ENCODE assay signal across 26 mouse cellular contexts in genomic region chr4:124969219-124969848, GRCm38 (mm10). TPM values are rescaled to one million over a fixed set of nuclear protein-coding genes. Genes with fewer than 3 reads are reported as not detected.
A peak's percentile ranks its signal among the peaks of the same experiment; 100 is the strongest.
DNase-seq lines count a peak whose midpoint lies in the region; ATAC-seq lines count a peak whose summit lies in the region.
"Had no signal": no experiment of that assay in that cellular context is flagged by ENCODE, and none has a peak within 500 bp of the region (broad histone marks: within the 10 kb centered on the region; RNA-seq: fewer than 3 reads in every experiment).

No protein-coding gene starts in this region.

- peak overlapping the region; percentile 30; the same call in 1 of the 2 replicates for H3K27ac ChIP-seq in midbrain, embryonic 13.5 days
- no peak overlapping the region for H3K27ac ChIP-seq in midbrain, embryonic 14.5 days (replicated peaks; ENCODE audit: low read depth, low read length)
- peak overlapping the region; percentile 48; the same call in 1 of the 2 replicates for H3K27ac ChIP-seq in embryonic facial prominence, embryonic 11.5 days (replicated peaks; ENCODE audit: low read depth, low read length)
- H3K27ac ChIP-seq: gastrocnemius, adult 2 months; heart, embryonic 13.5 days; left cerebral cortex, adult 2 months; liver, embryonic 13.5 days; midbrain, embryonic 15.5 days had no signal

- no peaks in the 10 kb centered on the region for H3K36me3 ChIP-seq in midbrain, embryonic 13.5 days
- no peaks in the 10 kb centered on the region for H3K36me3 ChIP-seq in midbrain, embryonic 14.5 days (ENCODE audit: control insufficient read depth, insufficient read depth, low read length)
- H3K36me3 ChIP-seq in embryonic facial prominence, embryonic 11.5 days (replicated peaks; ENCODE audit: control insufficient read depth, insufficient read depth, low read depth, low read length) = no peaks in the 10 kb centered on the region
- H3K36me3 ChIP-seq: heart, embryonic 13.5 days; liver, embryonic 13.5 days; midbrain, embryonic 15.5 days had no signal

- H3K27me3 ChIP-seq in midbrain, embryonic 13.5 days = no peaks in the 10 kb centered on the region
- H3K27me3 ChIP-seq in midbrain, embryonic 14.5 days (ENCODE audit: control insufficient read depth, insufficient read depth, low read length) = no peaks in the 10 kb centered on the region
- H3K27me3 ChIP-seq in embryonic facial prominence, embryonic 11.5 days (ENCODE audit: control insufficient read depth, insufficient read depth, low read length) = no peaks in the 10 kb centered on the region
- H3K27me3 ChIP-seq: liver, embryonic 13.5 days; midbrain, embryonic 15.5 days had no signal

- peaks cover 38% of the 10 kb centered on the region for H3K4me1 ChIP-seq in midbrain, embryonic 13.5 days (replicated peaks)
- H3K4me1 ChIP-seq in midbrain, embryonic 14.5 days (ENCODE audit: control insufficient read depth, insufficient read depth, low read length) = peaks cover 16% of the 10 kb centered on the region; the same call in 1 of the 2 replicates
- peaks cover 17% of the 10 kb centered on the region for H3K4me1 ChIP-seq in embryonic facial prominence, embryonic 11.5 days (ENCODE audit: control insufficient read depth, insufficient read depth, low read length)
- H3K4me1 ChIP-seq: heart, embryonic 13.5 days; liver, embryonic 13.5 days had no signal

- no peak for ATAC-seq in midbrain, embryonic 13.5 days
- ATAC-seq in midbrain, embryonic 14.5 days (ENCODE audit: low FRiP score, low TSS enrichment) = no peak
- ATAC-seq in embryonic facial prominence, embryonic 11.5 days (replicated peaks; ENCODE audit: insufficient number of reproducible peaks, low FRiP score, low TSS enrichment, low read depth) = no peak
- ATAC-seq in granulocyte monocyte progenitor cell, adult 5-6 weeks (replicated peaks; ENCODE audit: poor library complexity, severe bottlenecking) = peak; percentile 42
- peak; percentile 27; the same call in 1 of the 2 replicates for ATAC-seq in megakaryocyte-erythroid progenitor cell, adult 5-6 weeks (replicated peaks; ENCODE audit: low FRiP score, low TSS enrichment, poor library complexity, severe bottlenecking)
- ATAC-seq in megakaryocyte, adult 5-6 weeks (ENCODE audit: poor library complexity, severe bottlenecking) = no peak
- ATAC-seq: activated CD4-positive, CD25-positive, alpha-beta regulatory T cell, adult 4 months; Patski had no signal

- H3K9ac ChIP-seq in midbrain, embryonic 13.5 days (replicated peaks) = no peak overlapping the region
- no peak overlapping the region for H3K9ac ChIP-seq in midbrain, embryonic 14.5 days (replicated peaks; ENCODE audit: low read length)
- 0 out of 2 replicates have a peak overlapping the region, but pooled peaks have one; percentile 6 for H3K9ac ChIP-seq in embryonic facial prominence, embryonic 11.5 days (replicated peaks; ENCODE audit: low read length)
- H3K9ac ChIP-seq: heart, embryonic 13.5 days; liver, embryonic 13.5 days; lung, embryonic 14.5 days; midbrain, embryonic 15.5 days had no signal

- no peak overlapping the region for H3K4me2 ChIP-seq in midbrain, embryonic 13.5 days (replicated peaks)
- no peak overlapping the region for H3K4me2 ChIP-seq in midbrain, embryonic 14.5 days (ENCODE audit: low read length)
- no peak overlapping the region for H3K4me2 ChIP-seq in embryonic facial prominence, embryonic 11.5 days (ENCODE audit: low read depth, low read length)
- H3K4me2 ChIP-seq: heart, embryonic 13.5 days; liver, embryonic 13.5 days; lung, embryonic 14.5 days; midbrain, embryonic 15.5 days had no signal

- H3K9me3 ChIP-seq in midbrain, embryonic 13.5 days = no peaks in the 10 kb centered on the region
- H3K9me3 ChIP-seq in midbrain, embryonic 14.5 days (ENCODE audit: control insufficient read depth, low read length) = no peaks in the 10 kb centered on the region
- H3K9me3 ChIP-seq in embryonic facial prominence, embryonic 11.5 days (replicated peaks; ENCODE audit: control insufficient read depth, low read length) = no peaks in the 10 kb centered on the region
- H3K9me3 ChIP-seq: heart, embryonic 13.5 days; liver, embryonic 13.5 days; midbrain, embryonic 15.5 days had no signal

- no peak for DNase-seq in midbrain, embryonic 14.5 days
- no peak for DNase-seq in embryonic facial prominence, embryonic 11.5 days (ENCODE audit: low spot score)
- DNase-seq in kidney, postnatal 36 days = no peak
- DNase-seq: adrenal gland, postnatal 10 days; cerebellum, adult 9-10 months; gastrocnemius, adult 2 months; heart, adult 18-20 months; heart, postnatal 36 days; kidney, adult 2 months; kidney, postnatal 10 days; left cerebral cortex, postnatal 4 days; liver, embryonic 13.5 days; lung, embryonic 14.5 days; lung, postnatal 36 days; thymus, adult 2 months had no signal

- WGBS in midbrain, embryonic 13.5 days = 81% methylated on average over 7 of the region's 7 CpGs
- WGBS in midbrain, embryonic 14.5 days = 75% methylated on average over 7 of the region's 7 CpGs
- WGBS in embryonic facial prominence, embryonic 11.5 days = 59% methylated on average over 7 of the region's 7 CpGs

- no peak overlapping the region for H3K4me3 ChIP-seq in midbrain, embryonic 13.5 days (replicated peaks)
- no peak overlapping the region for H3K4me3 ChIP-seq in midbrain, embryonic 14.5 days (replicated peaks; ENCODE audit: low read depth, low read length)
- H3K4me3 ChIP-seq in embryonic facial prominence, embryonic 11.5 days (ENCODE audit: low read depth, low read length) = no peak overlapping the region
- H3K4me3 ChIP-seq: erythroblast, embryonic 14.5 days; gastrocnemius, adult 2 months; heart, embryonic 13.5 days; left cerebral cortex, adult 2 months; liver, embryonic 13.5 days; midbrain, embryonic 15.5 days; myocyte had no signal

RNA-seq across cellular contexts. Expression of gene Rspo1, which starts 16.9 kb away (rescaled TPM):
- polyA plus RNA-seq in midbrain, embryonic 13.5 days (2015; fragmentation: Nextera tagmentation; extraction: Ambion mirVana) = 3.5 and 7.6 TPM in 2 replicates
- polyA plus RNA-seq in midbrain, embryonic 14.5 days (2014; fragmentation: Nextera tagmentation; extraction: Ambion mirVana) = 1.7 and 3.2 TPM in 2 replicates
- 8.0 and 11.0 TPM in 2 replicates for polyA plus RNA-seq in embryonic facial prominence, embryonic 11.5 days (2014; fragmentation: Nextera tagmentation; extraction: Ambion mirVana)
- total RNA-seq in granulocyte monocyte progenitor cell, adult 5-6 weeks (2014; fragmentation: Nextera tagmentation) = 4.0 TPM in 1 of 2 replicates, not detected in the other
- total RNA-seq in granulocyte monocyte progenitor cell, adult 5-6 weeks (2017) = 0.86 and 1.2 TPM in 2 replicates
- not detected in 2 replicates for total RNA-seq in megakaryocyte-erythroid progenitor cell, adult 5-6 weeks (2014; fragmentation: Nextera tagmentation)
- not detected in 2 replicates for total RNA-seq in megakaryocyte-erythroid progenitor cell, adult 5-6 weeks (2017)
- total RNA-seq in megakaryocyte, adult 5-6 weeks (2015) = 9.5 and 11.9 TPM in 2 replicates
- total RNA-seq in megakaryocyte, adult 5-6 weeks (2017) = 4.8 and 5.9 TPM in 2 replicates
- polyA plus RNA-seq: activated CD4-positive, CD25-positive, alpha-beta regulatory T cell, adult 4 months; Patski had no signal

RNA-seq across cellular contexts. Expression of gene Cdca8, which starts 30.2 kb away (rescaled TPM):
- 76.4 and 77.6 TPM in 2 replicates for polyA plus RNA-seq in midbrain, embryonic 13.5 days (2015; fragmentation: Nextera tagmentation; extraction: Ambion mirVana)
- polyA plus RNA-seq in midbrain, embryonic 14.5 days (2014; fragmentation: Nextera tagmentation; extraction: Ambion mirVana) = 22.8 and 34.7 TPM in 2 replicates
- polyA plus RNA-seq in embryonic facial prominence, embryonic 11.5 days (2014; fragmentation: Nextera tagmentation; extraction: Ambion mirVana) = 191 and 200 TPM in 2 replicates
- 59.2 and 97.0 TPM in 2 replicates for total RNA-seq in granulocyte monocyte progenitor cell, adult 5-6 weeks (2014; fragmentation: Nextera tagmentation)
- 120 and 136 TPM in 2 replicates for total RNA-seq in granulocyte monocyte progenitor cell, adult 5-6 weeks (2017)
- 84.8 and 93.5 TPM in 2 replicates for total RNA-seq in megakaryocyte-erythroid progenitor cell, adult 5-6 weeks (2014; fragmentation: Nextera tagmentation)
- total RNA-seq in megakaryocyte-erythroid progenitor cell, adult 5-6 weeks (2017) = 121 and 127 TPM in 2 replicates
- total RNA-seq in megakaryocyte, adult 5-6 weeks (2015) = 109 and 126 TPM in 2 replicates
- total RNA-seq in megakaryocyte, adult 5-6 weeks (2017) = 116 and 152 TPM in 2 replicates

RNA-seq across cellular contexts. Expression of gene 9930104L06Rik, which starts 32.5 kb away (rescaled TPM):
- polyA plus RNA-seq in midbrain, embryonic 13.5 days (2015; fragmentation: Nextera tagmentation; extraction: Ambion mirVana) = 14.8 and 21.6 TPM in 2 replicates
- polyA plus RNA-seq in midbrain, embryonic 14.5 days (2014; fragmentation: Nextera tagmentation; extraction: Ambion mirVana) = 4.9 and 5.6 TPM in 2 replicates
- polyA plus RNA-seq in embryonic facial prominence, embryonic 11.5 days (2014; fragmentation: Nextera tagmentation; extraction: Ambion mirVana) = 3.8 and 5.5 TPM in 2 replicates
- 6.9 and 14.1 TPM in 2 replicates for total RNA-seq in granulocyte monocyte progenitor cell, adult 5-6 weeks (2014; fragmentation: Nextera tagmentation)
- total RNA-seq in granulocyte monocyte progenitor cell, adult 5-6 weeks (2017) = 6.3 and 10.5 TPM in 2 replicates
- 15.7 and 24.8 TPM in 2 replicates for total RNA-seq in megakaryocyte-erythroid progenitor cell, adult 5-6 weeks (2014; fragmentation: Nextera tagmentation)
- 10.1 and 19.5 TPM in 2 replicates for total RNA-seq in megakaryocyte-erythroid progenitor cell, adult 5-6 weeks (2017)
- 2.4 and 4.0 TPM in 2 replicates for total RNA-seq in megakaryocyte, adult 5-6 weeks (2015)
- 6.7 and 7.8 TPM in 2 replicates for total RNA-seq in megakaryocyte, adult 5-6 weeks (2017)

RNA-seq across cellular contexts. Expression of gene Gnl2, which starts 47.1 kb away (rescaled TPM):
- polyA plus RNA-seq in midbrain, embryonic 13.5 days (2015; fragmentation: Nextera tagmentation; extraction: Ambion mirVana) = 94.8 and 99.1 TPM in 2 replicates
- 67.3 and 88.9 TPM in 2 replicates for polyA plus RNA-seq in midbrain, embryonic 14.5 days (2014; fragmentation: Nextera tagmentation; extraction: Ambion mirVana)
- 94.4 and 99.3 TPM in 2 replicates for polyA plus RNA-seq in embryonic facial prominence, embryonic 11.5 days (2014; fragmentation: Nextera tagmentation; extraction: Ambion mirVana)
- 67.9 and 84.5 TPM in 2 replicates for total RNA-seq in granulocyte monocyte progenitor cell, adult 5-6 weeks (2014; fragmentation: Nextera tagmentation)
- total RNA-seq in granulocyte monocyte progenitor cell, adult 5-6 weeks (2017) = 161 and 163 TPM in 2 replicates
- 98.8 and 99.5 TPM in 2 replicates for total RNA-seq in megakaryocyte-erythroid progenitor cell, adult 5-6 weeks (2014; fragmentation: Nextera tagmentation)
- 228 and 279 TPM in 2 replicates for total RNA-seq in megakaryocyte-erythroid progenitor cell, adult 5-6 weeks (2017)
- 30.6 and 36.1 TPM in 2 replicates for total RNA-seq in megakaryocyte, adult 5-6 weeks (2015)
- total RNA-seq in megakaryocyte, adult 5-6 weeks (2017) = 61.7 and 64.0 TPM in 2 replicates

Comparison
In these comparisons a context has a peak if more than half of its experiments do, and no peak if none do; other contexts are left out.
1. ATAC-seq: peak in granulocyte monocyte progenitor cell, adult 5-6 weeks (single experiment) and megakaryocyte-erythroid progenitor cell, adult 5-6 weeks (single experiment); none in midbrain, embryonic 13.5 days (single experiment), midbrain, embryonic 14.5 days (single experiment), embryonic facial prominence, embryonic 11.5 days (single experiment) and megakaryocyte, adult 5-6 weeks (single experiment).